Mouse (Mus musculus) heart, adult 2 months (tissue): ENCODE measurements around the gene Habp2. TPM values are rescaled to one million over a fixed set of nuclear protein-coding genes. Genes with fewer than 3 reads are reported as not detected.
A peak's percentile ranks its signal among the peaks of the same experiment; 100 is the strongest.
"Not testable (repeated sequence)": the region's sequence is repeated elsewhere in the genome, so short reads cannot be mapped to it uniquely, and the experiment has no call there.

ENCODE experiments used
- DNase-seq, 2 experiments: peaks; one replicate each; pipeline ENCODE4 v3.0.0; 2021
- H3K27ac ChIP-seq: fragments of 200-600 bp; 2 replicates; pipeline ENCODE4 v1.8.1; 2022
- H3K27me3 ChIP-seq: fragments of 200-500 bp; 2 replicates; pipeline ENCODE4 v1.6.1; 2012; ENCODE audit warnings: mild to moderate bottlenecking, low read length, inconsistent platforms, mixed read lengths; ENCODE audit not compliant: control insufficient read depth, insufficient read depth
- H3K36me3 ChIP-seq: fragments of 200-500 bp; 2 replicates; pipeline ENCODE4 v1.6.1; 2012; ENCODE audit warnings: low read length, inconsistent platforms; ENCODE audit not compliant: control insufficient read depth, insufficient read depth
- H3K4me1 ChIP-seq: fragments of 200-500 bp; 2 replicates; pipeline ENCODE4 v1.6.1; 2011; ENCODE audit warnings: low read length; ENCODE audit not compliant: control insufficient read depth, insufficient read depth
- H3K4me3 ChIP-seq: fragments of 200-600 bp; 2 replicates; pipeline ENCODE4 v1.8.1; 2022
- H3K79me2 ChIP-seq: fragments of 200-500 bp; replicated peaks from 2 replicates; pipeline ENCODE4 v1.6.1; 2012; ENCODE audit warnings: mild to moderate bottlenecking, inconsistent platforms, low read length, moderate library complexity, mixed read lengths; ENCODE audit not compliant: control insufficient read depth, insufficient read depth
- H3K9ac ChIP-seq: fragments of 200-500 bp; 2 replicates; pipeline ENCODE4 v1.6.1; 2012; ENCODE audit warnings: low read depth, mild to moderate bottlenecking, control low read depth, inconsistent platforms, low read length, mixed read lengths
- CTCF ChIP-seq: fragments of 200-600 bp; IDR thresholded peaks from 2 replicates; pipeline ENCODE4 v1.8.1; 2022; ENCODE audit warnings: antibody characterized with exemption, mild to moderate bottlenecking, moderate library complexity
- EP300 ChIP-seq: fragments of 200-500 bp; IDR thresholded peaks from 2 replicates; pipeline ENCODE4 v1.6.1; 2011; ENCODE audit warnings: low read depth, low read length, control low read depth; ENCODE audit not compliant: insufficient read depth
- POLR2A ChIP-seq: fragments of 200-500 bp; IDR thresholded peaks from 2 replicates; pipeline ENCODE4 v1.6.1; 2011; ENCODE audit warnings: mild to moderate bottlenecking, low read depth, low read length, control low read depth; ENCODE audit not compliant: insufficient read depth
- WGBS: fragments of 180-500 bp; shearing (Covaris S2); methylation state at CpG from one replicate; pipeline ENCODE4 v1.1.7; 2018; 5-methylcytosine and 5-hydroxymethylcytosine counted together
- intact Hi-C: fragments of 180-260 bp; cut with DNase I; formaldehyde crosslinking; loops from one replicate; pipeline ENCODE4 v1.15.1; 2025
- polyA plus RNA-seq: library from polyadenylated mRNA; depleted of rRNA; stranded (reverse); fragments of >200 nt; gene quantifications from 2 replicates; pipeline ENCODE4 v1.2.3, GENCODE M21; 2012
- total RNA-seq, 2 experiments: library from RNA; stranded (reverse); gene quantifications; 2 replicates each; pipeline ENCODE4 v1.2.3; 2021

Gene Habp2
- total and polyA plus RNA-seq, 3 experiments: not detected

DNA sequence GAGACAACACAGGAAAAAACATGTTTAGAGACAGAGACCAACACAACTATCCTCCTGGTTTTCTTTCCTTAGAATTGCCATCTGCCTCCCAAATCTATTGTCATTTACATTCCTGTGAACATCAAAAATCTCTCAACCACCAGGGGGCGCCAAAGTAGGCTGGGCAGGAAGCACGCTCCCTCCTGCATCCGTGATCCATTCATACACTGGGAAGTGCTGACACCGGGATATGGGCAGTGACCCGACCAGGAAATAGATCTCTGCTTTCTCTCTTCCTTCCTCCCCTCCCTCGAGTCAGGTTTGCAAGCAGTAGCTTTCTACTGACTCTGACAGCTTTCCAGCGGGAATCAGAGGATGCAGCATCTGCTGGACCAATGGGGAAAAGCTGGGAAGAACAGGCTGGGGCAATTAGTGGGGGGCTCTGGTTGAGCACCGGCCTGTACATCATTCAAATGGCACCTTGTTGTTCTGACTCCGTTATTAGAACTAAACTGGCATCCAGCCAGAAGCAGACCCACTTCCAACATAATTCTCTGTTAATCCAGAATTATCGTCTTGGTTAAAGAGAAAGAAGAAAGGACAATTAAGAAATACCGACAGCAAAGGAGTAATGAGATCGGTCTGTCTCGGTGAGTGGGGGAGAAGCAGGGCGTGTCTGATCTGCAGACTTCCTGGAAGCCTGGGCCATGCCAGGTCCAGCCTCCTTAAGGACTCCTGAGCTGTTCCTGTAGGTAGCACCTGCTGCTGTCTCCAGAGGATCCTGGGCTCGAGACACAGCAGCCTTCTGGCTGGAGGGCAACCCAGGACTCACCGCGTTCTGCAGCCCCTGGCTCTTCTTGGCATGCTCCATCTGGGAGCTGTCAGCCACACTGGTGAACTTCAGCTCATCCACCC, 69.8 kb downstream of the Habp2 start:
- peak overlapping the region; percentile 22; the same call in 1 of the 2 replicates for H3K4me3 ChIP-seq
- H3K9ac ChIP-seq: no peak overlapping the region
- intact Hi-C loops: loop anchor here (5.0 kb wide), 1 partner anchor 41 kb away; the partner anchor contains the start of gene Casp7
- DNase-seq: peak; percentile 54 to 80
- TF ChIP-seq POLR2A: no peak
- no peak for TF ChIP-seq EP300
- TF ChIP-seq CTCF: peak; percentile 85
- H3K36me3 ChIP-seq: no peaks in the 10 kb centered on the region; the same call in 1 of the 2 replicates
- no peaks in the 10 kb centered on the region for H3K79me2 ChIP-seq
- WGBS: 17% methylated on average over 17 of the region's 17 CpGs
- H3K4me1 ChIP-seq: peaks cover 7% of the 10 kb centered on the region
- H3K27me3 ChIP-seq: no peaks in the 10 kb centered on the region
- H3K27ac ChIP-seq: no peak overlapping the region

GRCm38 (mm10) chr19:56357374-56357708, 70.4 kb downstream of the Habp2 start:
- not testable (repeated sequence) for H3K79me2 ChIP-seq, H3K27me3 ChIP-seq, H3K36me3 ChIP-seq, H3K4me1 ChIP-seq, H3K4me3 ChIP-seq, H3K27ac ChIP-seq, H3K9ac ChIP-seq, DNase-seq
- intact Hi-C loops: loop anchor here (5.0 kb wide), 1 partner anchor 40 kb away; the partner anchor contains the start of gene Casp7
- 36% methylated on average over 2 of the region's 2 CpGs for WGBS

GRCm38 (mm10) chr19:56358890-56359289, 72.0 kb downstream of the Habp2 start:
- Histone ChIP-seq H3K4me3 (no peak overlapping the region), H3K79me2 (no peaks in the 10 kb centered on the region), H3K4me1 (peaks cover 7% of the 10 kb centered on the region), H3K9ac (no peak overlapping the region), H3K36me3 (no peaks in the 10 kb centered on the region; the same call in 1 of the 2 replicates), H3K27ac (no peak overlapping the region), H3K27me3 (no peaks in the 10 kb centered on the region)
- WGBS: 50% methylated on average over 2 of the region's 2 CpGs
- no peak for TF ChIP-seq EP300
- TF ChIP-seq CTCF: no peak
- TF ChIP-seq POLR2A: no peak
- intact Hi-C loops: loop anchor here (5.0 kb wide), 1 partner anchor 38 kb away; the partner anchor contains the start of gene Casp7
- no peak for DNase-seq

GRCm38 (mm10) chr19:56363721-56364460, 77.0 kb downstream of the Habp2 start:
- WGBS: 71% methylated on average over 15 of the region's 15 CpGs
- H3K4me3 ChIP-seq: no peak overlapping the region
- intact Hi-C loops: no loop called here

DNA sequence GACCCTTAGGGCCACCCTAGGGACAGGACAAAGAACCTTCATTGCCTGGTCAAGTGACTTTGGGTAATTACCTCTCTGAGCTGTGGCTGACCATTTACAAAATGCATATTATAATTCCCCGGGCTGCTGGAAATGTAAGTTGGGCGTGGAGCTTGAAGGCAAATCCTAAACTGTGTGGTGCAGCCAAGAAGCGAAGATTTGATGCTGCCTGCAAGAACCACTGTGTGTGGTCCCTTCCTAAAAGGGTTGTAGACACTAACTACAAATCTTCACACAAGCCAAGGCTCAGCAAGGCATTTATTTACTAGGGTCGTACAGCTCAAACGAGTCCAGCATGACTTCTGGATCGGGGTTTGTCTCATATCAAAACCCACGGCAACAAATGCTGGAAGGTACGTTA, 77.6 kb downstream of the Habp2 start:
- WGBS: 79% methylated on average over 8 of the region's 8 CpGs
- Histone ChIP-seq H3K4me3 (no peak overlapping the region), H3K9ac (no peak overlapping the region), H3K36me3 (no peaks in the 10 kb centered on the region; the same call in 1 of the 2 replicates), H3K27ac (no peak overlapping the region), H3K79me2 (no peaks in the 10 kb centered on the region), H3K4me1 (peaks cover 2% of the 10 kb centered on the region), H3K27me3 (no peaks in the 10 kb centered on the region)
- TF ChIP-seq EP300: no peak
- TF ChIP-seq POLR2A: no peak
- TF ChIP-seq CTCF: no peak
- intact Hi-C loops: no loop called here
- DNase-seq: no peak

More at GRCm38 (mm10) chr19:56363721-56364460, 77.0 kb downstream of the Habp2 start:
- H3K27me3 ChIP-seq: no peaks in the 10 kb centered on the region
- DNase-seq: no peak
- H3K36me3 ChIP-seq: no peaks in the 10 kb centered on the region
- H3K27ac ChIP-seq: no peak overlapping the region
- peaks cover 2% of the 10 kb centered on the region for H3K4me1 ChIP-seq
- TF ChIP-seq EP300 (no peak), CTCF (no peak), POLR2A (no peak)
- H3K79me2 ChIP-seq: no peaks in the 10 kb centered on the region
- no peak overlapping the region for H3K9ac ChIP-seq

GRCm38 (mm10) chr19:56366168-56366567, 79.2 kb downstream of the Habp2 start:
- no peak for DNase-seq
- H3K27ac ChIP-seq: no peak overlapping the region

More at GRCm38 (mm10) chr19:56366168-56366567, 79.2 kb downstream of the Habp2 start:
- no peaks in the 10 kb centered on the region for H3K27me3 ChIP-seq
- no peaks in the 10 kb centered on the region; the same call in 1 of the 2 replicates for H3K36me3 ChIP-seq
- no peaks in the 10 kb centered on the region for H3K79me2 ChIP-seq
- no peak for TF ChIP-seq POLR2A
- no peak for TF ChIP-seq CTCF
- no peak for TF ChIP-seq EP300
- H3K4me1 ChIP-seq: peaks cover 2% of the 10 kb centered on the region
- 81% methylated on average over 11 of the region's 11 CpGs for WGBS
- no peak overlapping the region for H3K4me3 ChIP-seq
- intact Hi-C loops: no loop called here
- no peak overlapping the region for H3K9ac ChIP-seq
